Mouse (Mus musculus): ENCODE measurements at regions not wholly inside any gene's neighbourhood (a gene's known extent, or its start where the extent isn't known, plus 50 kb on each side); places are given as distances from the start of the nearest gene placed in this dataset.

- TF ChIP-seq GATA1 (IDR thresholded peaks at IDR 0.05; ENCODE audit: low read depth, low read length) = no peak
- no peak for TF ChIP-seq NELFE (IDR thresholded peaks at IDR 0.05; ENCODE audit: low read depth, low read length)
- TF ChIP-seq CTCF (IDR thresholded peaks at IDR 0.05 in 2 of 3, conservative IDR thresholded peaks at IDR 0.05 in 1 of 3; ENCODE audit: control insufficient read depth in 1 of 3, insufficient read depth in 1 of 3, low read depth in 2 of 3, low read length in 3 of 3, poor library complexity in 1 of 3, severe bottlenecking in 1 of 3) = no peak
- TF ChIP-seq E2F4 (IDR thresholded peaks at IDR 0.05; ENCODE audit: borderline replicate concordance, low read depth, low read length) = no peak
- TF ChIP-seq TCF12 (IDR thresholded peaks at IDR 0.05; ENCODE audit: low read depth, low read length) = no peak
- no peak for TF ChIP-seq SMC3 (IDR thresholded peaks at IDR 0.05; ENCODE audit: low read depth, low read length)
- TF ChIP-seq MEF2A (IDR thresholded peaks at IDR 0.05; ENCODE audit: extremely low read depth, insufficient replicate concordance, low read depth, low read length, poor library complexity, severe bottlenecking) = no peak
- TF ChIP-seq RCOR1 (IDR thresholded peaks at IDR 0.05; ENCODE audit: low read depth, low read length) = no peak
- no peak for TF ChIP-seq EP300 (IDR thresholded peaks at IDR 0.05; ENCODE audit: low read depth in 1 of 2, low read length in 2 of 2)
- no peak for TF ChIP-seq MXI1 (IDR thresholded peaks at IDR 0.05; ENCODE audit: low read depth, low read length)
Observed at GRCm38 (mm10) chr1:42474197-42474596, 221.4 kb upstream of the Pou3f3 start.

Data from MEL (cell line).